Mouse (Mus musculus) gastrocnemius, postnatal 14 days (tissue): Measurements from ENCODE around the gene Kmt2d. TPM values are rescaled to one million over a fixed set of nuclear protein-coding genes. Genes with fewer than 3 reads are reported as not detected.
"Not testable (repeated sequence)": the region's sequence is repeated elsewhere in the genome, so short reads cannot be mapped to it uniquely, and the experiment has no call there.

Experiments
- DNase-seq: peaks from one replicate; pipeline ENCODE4 v3.0.0; 2021; ENCODE audit warnings: mixed read lengths
- intact Hi-C: fragments of 180-260 bp; cut with DNase I; formaldehyde crosslinking; loops from one replicate; pipeline ENCODE4 v1.15.1; 2025; ENCODE audit warnings: low total_unique reads
- long read RNA-seq, 2 experiments: library from polyadenylated mRNA; stranded (forward); transcript quantifications; one replicate each; pipeline ENCODE4 v2.0.0; 2021
- total RNA-seq, 2 experiments: library from RNA; stranded (reverse); gene quantifications; 2 replicates each; pipeline ENCODE4 v1.2.3; 2021

The Kmt2d gene
- 10 to 100 TPM; 40.2 to 40.8 TPM for total RNA-seq
- long read RNA-seq, experiment 1, partial matches to known transcripts, result 2 of 6 reads
- long read RNA-seq, experiment 1, other reads (novel, unspliced or antisense), result 4 of 6 reads
- long read RNA-seq, experiment 2, partial matches to known transcripts, result 0 of 4 reads
- long read RNA-seq, experiment 2, other reads (novel, unspliced or antisense), result 4 of 4 reads

DNA sequence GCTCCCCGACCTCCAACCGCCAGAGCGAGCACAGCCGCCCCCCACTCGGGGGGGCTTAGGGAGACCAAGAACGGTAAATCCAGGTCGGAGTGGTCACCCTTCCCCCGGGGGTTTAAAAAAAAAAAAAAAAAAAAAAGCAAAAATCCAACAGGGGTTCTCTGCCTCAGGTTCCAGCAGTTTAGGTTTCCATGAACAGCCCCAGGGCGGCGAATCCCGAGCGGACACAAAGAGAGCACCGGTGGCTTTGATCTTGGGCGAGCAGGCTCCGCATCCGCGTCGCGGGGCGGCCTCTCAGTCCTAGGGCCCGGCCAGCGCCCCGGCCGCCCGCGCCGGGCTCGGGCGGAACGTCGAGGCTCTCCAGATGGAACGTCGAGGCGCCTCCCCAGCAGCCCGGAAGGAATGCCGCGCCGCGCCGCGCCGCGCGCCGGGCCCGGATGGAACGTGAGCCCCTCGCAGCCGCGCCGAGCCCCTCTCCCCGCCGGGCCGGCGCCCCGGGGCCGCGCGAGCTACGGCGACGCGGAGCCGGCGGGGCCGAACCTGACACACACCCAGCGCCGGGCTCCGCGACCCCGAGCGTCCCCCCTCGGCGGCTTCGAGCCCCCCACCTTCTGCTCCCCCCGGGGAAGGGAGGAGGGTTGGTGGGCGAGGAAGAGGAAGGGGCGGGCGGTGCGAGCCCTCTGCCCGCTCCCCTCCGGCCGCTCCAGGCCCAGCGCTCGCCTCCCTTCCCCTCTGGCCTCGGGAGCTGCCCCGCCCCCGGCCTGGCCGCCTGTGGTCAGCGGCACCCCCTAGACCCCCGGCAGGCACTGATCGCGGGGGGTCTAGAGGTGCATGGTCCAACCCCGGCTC lies at the start of gene Kmt2d:
TSS of gene Kmt2d (minus strand) at position 135 of the 846 bp plus-strand sequence.
- intact Hi-C loops, result loop anchor here (5.0 kb wide), 1 partner anchor 121 kb away; no protein-coding TSS in a partner anchor
- DNase-seq, result peak; percentile 35

DNA sequence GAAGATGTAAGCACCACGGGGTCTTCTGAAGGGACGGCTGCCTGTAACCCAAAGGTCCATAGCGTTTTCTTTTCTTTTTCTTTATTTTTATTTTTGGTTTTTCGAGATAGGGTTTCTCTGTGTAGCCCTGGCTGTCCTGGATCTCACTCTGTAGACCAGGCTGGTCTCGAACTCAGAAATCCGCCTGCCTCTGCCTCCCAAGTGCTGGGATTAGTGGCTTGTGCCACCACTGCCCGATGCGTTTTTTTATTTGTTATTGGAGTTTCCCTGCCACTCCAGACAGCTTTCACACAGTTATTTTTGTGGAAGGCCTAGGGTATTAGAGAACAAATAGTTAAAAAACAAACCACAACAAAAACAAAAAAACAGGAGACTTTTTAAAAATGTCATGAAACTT lies 47.5 kb upstream of the Kmt2d start:
- intact Hi-C loops, result not testable (repeated sequence)

DNA sequence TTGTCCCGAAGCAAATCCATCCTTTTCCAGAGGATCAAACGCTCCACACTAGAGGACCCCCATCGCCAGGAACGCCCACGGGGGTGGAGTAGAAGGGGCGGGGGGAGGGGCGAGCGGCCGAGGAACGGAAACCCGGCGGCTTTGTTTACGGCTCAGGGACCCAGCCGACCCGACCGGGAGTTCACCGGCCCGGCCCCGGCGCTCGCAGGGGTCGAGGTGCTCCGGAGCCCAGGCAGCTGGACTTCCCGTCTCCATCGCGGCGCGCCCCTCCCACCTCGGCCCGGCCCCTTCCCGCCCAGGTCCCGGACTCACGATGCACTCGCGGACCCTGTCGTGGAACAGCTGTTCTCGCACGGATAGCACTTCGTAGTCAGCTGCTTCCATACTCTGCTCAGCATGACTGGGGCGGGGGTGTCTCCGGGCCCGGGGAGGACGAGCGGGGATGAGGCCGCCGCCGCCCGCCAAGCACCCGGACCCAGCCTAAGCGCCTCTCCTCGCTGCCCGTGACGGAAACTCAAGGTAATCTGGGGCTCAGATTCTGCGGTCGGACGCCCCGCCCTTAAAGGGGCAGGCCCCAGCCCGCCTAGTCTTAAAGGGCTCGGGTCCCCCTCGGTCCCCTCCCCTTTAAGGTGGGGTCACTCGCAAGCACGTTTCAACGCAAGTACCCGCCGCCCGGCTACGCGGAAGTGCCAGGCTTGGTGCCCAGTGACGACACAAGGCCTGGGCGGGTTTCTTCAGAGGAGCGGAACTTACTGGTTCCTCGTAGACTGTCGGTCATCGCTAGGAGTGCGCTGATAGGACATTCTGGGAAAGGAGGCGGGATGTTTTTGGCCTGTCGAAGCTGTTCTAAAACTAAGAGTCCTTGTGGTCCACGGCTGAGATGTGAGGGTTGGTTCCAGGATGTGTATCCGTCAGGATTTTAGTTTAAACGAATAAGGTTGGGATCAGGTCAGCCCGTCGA lies 46.8 kb upstream of the Kmt2d start, which contains the start of gene Lmbr1l:
TSS of gene Lmbr1l (minus strand) at position 694 of the 961 bp plus-strand sequence.
- intact Hi-C loops, result no loop called here
- peak; percentile 99 for DNase-seq

More for the DNA sequence above, 47.5 kb upstream of the Kmt2d start:
- not testable (repeated sequence) for DNase-seq

DNA sequence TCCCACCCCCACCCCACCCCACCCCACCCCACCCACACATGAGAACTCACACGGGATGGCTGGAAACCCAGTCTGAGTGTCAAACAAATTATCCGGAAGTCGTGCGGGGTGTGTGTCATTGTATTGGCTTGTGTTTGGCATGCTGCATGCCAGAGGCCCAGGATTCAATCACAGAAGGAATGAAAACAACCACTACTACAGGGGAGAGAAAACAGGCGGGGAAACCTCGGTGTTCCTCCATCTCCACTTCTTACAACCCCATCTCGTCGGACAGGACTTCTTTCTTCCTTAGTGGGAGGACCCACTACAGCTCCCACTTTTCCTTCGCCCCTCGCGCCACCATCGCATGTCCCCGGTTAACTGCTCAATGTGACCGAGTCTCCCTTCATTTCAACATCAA lies 46.1 kb upstream of the Kmt2d start:
- intact Hi-C loops, result no loop called here
- DNase-seq, result no peak

DNA sequence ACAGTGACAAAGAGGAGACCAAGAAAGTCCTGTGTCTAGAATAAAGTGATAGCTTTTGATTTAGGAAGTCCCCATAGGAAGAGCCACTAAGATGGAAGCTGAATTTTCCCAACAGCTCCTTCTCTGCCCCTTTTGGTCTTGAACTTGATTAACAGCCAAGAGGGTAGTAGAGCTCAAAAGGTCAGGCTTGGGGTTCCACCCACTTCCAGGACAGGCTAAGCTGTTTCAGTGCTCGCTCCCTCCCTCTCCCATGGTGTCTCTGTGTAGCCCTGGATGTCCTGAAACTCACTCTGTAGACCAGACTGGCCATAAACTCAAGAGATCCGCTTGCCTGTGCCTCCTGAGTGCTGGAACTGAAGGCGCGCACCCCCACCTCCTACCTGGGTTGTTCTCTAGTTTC lies 45.0 kb upstream of the Kmt2d start:
- no peak for DNase-seq
- intact Hi-C loops, result no loop called here

DNA sequence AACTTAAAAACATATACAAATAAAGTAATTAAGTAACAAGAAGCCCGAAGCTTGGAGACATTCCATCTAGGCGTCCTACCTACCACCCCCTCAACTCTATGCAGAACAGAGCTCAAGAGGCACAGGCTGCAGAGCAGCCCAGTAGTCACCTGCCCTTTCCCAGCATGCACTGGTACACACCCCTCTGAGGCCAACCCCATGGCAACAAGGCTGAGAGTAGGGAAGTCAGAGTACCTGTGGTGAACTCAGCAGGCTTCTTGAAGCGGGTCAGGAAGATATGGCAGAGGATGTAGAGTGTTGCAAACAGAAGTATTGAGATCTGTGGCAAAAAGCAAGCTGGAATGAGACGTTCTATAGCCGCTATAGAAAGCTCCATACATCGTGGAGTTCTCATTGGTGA lies 43.9 kb upstream of the Kmt2d start:
- no peak for DNase-seq
- intact Hi-C loops, result no loop called here

DNA sequence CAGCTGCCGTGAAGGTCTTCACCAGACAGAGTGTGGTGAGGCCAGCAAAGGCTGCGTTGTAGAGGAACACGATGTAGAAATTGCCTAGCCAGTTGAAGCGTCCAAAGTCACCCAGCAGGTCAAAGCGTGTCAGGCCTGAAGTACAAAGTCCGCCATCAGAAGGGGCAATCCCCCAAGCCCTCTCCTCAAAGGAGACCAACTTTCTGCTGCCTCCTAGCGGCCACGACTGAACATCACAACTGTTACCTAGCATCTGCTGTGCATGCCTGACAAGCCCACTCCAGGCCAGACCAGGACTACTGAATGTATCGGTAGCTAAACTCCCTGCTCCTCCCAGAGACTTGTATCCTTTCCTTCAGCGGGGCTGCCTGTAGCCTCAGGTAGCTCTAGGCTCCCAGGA lies 33.7 kb upstream of the Kmt2d start:
- intact Hi-C loops, result no loop called here
- no peak for DNase-seq

DNA sequence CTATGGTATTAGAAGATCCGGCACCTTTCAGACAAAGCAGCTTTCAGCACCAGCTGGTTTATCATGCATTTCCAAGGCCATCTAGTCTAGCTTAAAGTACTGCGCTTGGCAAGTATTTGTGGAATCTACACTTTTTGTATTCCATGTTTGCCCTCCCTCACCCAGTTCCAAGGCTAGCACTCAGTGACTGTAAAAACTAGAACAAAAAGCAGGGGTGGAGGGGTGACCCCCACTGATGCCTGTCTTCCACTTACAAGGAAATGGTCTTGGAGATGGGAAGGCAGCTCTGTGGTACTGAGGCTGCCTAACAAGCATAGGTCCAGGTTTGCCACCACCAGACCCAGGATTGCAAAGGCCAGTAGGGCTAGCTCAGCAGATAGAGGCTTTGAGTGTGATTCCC lies 31.6 kb upstream of the Kmt2d start:
- no peak for DNase-seq
- intact Hi-C loops, result no loop called here

DNA sequence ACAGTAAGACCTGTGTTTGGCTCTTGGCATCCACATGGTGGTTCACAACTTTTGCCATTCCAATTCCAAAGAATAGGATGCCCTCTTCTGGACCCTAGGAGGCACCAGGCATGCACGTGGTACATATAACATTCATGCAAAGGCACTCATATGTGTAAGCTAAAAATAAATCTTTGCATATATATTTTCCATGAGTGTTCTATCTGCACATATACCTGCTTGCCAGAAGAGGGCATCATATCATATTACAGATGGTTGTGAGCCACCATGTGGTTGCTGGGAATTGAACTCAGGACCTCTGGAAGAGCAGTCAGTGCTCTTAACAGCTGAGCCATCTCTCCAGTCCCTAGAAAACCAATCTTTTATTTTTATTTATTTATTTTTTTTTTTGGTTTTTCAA lies 30.5 kb upstream of the Kmt2d start:
- no peak for DNase-seq
- intact Hi-C loops, result no loop called here

DNA sequence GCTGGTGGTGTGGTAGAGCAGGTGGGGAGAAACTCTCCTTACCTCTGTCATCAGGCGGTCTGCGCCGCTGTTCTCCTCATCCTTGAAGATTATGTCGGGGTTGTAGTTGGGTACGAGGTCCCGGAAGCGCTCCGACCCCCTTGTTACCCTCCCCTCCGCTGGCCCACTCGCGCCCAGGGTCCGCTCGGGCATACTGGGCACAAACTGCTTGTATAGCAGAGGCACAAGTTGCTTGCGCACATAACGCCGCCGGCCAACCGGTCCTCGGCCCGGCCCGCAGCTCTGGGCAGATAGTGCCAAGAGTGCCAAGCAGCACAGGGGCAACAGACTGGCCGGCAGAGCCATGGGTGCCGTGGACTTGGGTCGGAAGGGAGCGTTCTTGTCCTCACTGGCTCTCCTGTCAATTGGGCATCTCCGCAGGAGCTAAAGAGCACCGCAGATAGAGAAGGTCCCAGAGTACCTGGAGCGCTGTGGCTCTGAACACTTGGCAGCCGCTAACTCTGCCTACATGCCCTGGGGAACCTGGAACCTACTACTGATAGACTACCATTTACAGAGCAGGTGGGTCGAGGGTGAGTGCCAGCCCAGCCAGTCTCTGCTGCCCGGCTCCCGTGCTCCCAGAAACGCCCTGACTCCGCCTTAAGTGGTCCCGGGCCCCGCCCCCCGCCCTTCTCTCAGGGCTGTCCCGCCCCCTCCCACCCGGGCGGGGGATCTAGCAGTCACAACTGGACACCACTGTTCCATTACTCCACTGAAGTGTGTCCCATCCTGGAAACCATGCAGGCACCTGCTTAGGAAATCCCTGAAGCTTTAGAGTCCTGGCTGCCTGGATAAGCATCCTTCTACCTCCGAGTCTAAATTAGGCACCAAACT lies 27.2 kb upstream of the Kmt2d start, which contains the start of gene Dhh:
TSS of gene Dhh (minus strand) at position 613 of the 873 bp plus-strand sequence.
- intact Hi-C loops, result no loop called here
- no peak for DNase-seq

DNA sequence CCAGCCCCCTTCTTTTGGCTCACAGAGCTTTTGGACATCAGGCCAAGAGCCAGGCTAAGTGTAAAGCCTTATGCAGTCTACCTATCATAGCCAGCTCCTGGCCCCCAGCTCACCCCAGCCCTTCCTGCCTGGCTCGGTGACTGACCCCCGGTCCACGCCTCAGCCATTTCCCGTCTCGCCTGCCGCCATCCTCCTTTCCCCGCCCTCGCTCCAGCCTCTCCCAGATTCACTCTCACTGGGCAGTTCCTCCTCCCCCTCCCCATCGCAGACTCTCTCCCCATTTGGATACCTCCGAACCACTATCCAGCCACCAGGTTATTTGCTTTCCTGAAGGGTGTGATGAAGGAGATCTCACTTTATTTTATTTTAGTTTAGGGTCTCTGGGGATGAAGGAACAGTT lies 26.5 kb upstream of the Kmt2d start:
- intact Hi-C loops, result no loop called here
- DNase-seq, result no peak

DNA sequence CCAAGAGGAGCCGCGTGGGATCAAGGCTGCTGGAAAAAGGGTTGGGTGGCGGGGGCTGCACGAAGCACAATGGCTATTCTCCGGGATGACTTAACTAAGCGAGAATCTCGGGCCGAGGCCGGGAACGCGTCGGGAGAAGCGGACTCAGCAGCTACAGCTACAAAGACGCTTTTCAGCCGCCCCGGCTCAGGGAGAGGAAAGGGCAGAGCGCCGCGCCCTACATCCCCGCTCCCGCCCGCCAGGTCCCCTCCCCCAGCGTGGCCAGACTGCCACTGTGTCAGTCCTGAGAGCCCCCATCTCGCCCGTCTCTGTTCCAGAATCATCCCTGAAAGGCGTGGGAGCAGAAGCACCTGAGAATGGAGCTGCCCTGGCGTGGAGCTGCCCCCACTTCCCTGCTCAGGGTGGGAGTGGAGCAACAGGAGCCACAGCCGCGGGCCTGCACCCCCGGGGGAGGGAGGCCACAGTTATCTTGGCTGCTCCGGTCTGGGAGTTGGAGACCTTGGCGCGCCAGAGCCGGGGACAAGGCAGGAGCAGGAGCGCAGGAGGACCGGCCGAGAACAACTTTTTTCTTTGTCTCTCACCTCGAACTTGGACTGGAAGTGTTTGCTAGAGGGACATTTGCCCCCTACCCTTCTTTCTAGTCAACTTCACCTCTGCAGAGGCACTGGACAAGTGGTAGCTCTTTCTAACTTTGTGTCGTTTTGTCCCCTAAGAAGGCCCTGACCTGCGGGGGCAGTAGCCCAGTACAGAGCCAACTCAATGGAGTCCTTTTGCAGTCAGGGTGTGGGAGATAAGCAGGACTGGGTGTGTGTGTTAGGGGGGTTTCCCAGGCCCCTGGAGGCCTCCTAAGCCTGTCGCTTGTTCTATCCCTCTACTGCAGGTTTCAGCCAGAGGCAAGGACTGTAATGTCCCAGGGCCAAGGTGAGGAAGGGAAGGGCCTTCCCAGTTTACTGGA lies 24.9 kb upstream of the Kmt2d start:
- intact Hi-C loops, result no loop called here

DNA sequence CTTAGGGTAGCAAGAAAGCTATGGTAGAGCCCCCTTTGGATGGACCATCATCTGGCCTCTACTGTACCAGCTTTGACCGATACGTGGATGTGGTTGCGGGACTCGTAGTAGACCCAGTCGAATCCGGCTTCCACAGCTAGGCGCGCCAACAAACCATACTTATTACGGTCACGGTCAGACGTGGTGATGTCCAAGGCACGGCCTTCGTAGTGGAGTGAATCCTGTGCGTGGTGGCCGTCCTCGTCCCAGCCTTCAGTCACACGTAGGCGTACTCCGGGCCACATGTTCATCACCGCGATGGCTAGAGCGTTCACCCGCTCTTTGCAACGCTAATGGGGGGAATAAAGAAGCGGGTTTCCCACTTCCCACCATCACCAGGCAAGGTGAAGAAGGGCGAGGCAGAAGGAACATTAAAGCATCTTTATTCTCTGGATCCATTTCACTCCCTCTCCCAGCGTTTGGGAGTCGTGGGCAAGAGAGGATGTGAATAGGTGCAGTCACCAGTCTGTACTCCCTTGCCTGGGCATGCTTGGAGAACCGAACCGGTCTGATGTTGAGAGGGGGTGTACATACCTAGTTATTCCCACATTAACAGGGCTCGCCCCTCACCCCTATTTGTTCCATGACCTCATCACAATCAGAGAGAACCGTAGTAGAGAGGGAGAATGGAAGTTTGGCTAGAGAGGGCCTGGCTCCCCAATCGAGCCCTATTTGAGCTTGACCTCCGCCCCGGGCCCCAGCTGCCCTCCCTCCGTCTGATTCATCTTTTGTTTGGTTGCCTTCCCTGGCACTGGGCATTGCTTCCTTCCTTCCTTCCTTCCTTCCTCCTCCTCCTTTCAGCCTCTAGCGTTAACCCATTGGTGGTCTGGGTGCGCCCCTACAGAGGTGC lies 24.0 kb upstream of the Kmt2d start:
- DNase-seq, result no peak
- intact Hi-C loops, result loop anchor here (5.0 kb wide), 2 partner anchors 32 to 102 kb away; no protein-coding TSS in a partner anchor

More for the DNA sequence above, 24.9 kb upstream of the Kmt2d start:
- DNase-seq, result peak; percentile 27

DNA sequence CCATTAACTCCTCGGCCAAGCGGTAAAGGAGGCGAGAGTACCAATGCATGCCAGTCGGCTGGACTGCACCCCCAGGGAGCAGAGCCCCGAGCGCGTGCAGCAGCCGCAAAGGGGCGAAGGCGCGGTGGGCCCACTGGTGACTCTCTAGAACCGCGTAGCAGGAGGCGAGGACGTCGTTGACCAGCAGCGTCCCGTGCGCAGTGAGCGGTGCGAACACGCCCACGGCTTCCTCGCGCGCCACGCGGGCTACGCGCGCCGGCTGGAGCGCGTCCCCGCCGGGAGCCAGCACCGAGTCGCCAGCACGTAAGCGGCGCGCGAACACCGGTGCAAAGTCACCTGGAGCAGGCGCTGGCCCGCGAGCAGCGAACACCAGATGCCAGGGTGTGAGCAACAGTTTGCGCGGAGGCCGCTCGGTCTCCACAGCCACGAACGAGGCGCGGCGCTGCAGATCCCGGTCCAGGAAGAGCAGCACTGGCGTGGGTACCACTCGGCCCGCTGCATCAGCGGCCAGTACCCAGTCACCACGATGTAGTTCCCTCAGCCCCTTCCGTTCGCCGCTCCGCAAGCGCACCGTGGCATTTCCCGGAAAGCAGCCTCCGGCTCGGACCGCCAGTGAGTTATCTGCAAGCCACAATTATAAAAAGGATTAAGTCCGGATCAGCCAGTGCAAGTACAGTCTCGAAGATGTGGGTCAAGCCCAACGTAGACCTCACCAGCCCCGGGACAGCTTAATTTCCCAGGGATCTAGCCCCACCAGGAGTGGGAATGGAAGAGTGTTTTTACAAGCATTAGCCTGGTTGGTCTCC lies 23.1 kb upstream of the Kmt2d start, which contains the start of gene Rhebl1:
TSS of gene Rhebl1 (minus strand) at position 601 of the 806 bp plus-strand sequence.
- intact Hi-C loops, result loop anchor here (5.0 kb wide), 2 partner anchors 33 to 103 kb away; no protein-coding TSS in a partner anchor
- DNase-seq, result peak; percentile 28

DNA sequence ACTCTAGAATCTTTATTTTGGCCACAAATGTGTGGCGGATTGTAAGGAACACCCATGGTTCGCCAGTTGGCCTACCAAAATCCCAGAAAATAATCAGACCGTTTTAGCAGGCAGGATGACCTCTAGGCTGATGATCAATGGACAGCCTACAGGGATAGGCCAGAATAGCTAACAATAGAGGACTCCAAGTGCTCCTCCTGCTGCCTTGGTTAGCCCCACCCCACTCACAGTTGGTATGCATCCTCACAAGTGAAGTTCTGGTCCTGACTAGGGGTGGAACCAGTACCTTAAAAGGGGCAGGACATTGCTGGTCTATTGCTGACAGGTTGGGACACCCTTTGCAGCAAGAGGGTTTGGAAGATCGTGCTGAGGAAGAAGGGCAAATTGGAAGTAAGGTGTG lies 22.0 kb upstream of the Kmt2d start:
- intact Hi-C loops, result loop anchor here (5.0 kb wide), 2 partner anchors 34 to 104 kb away; no protein-coding TSS in a partner anchor
- DNase-seq, result no peak
